Mouse (Mus musculus) heart, adult 9 months (tissue): ENCODE data around the gene Acbd7.
A peak's percentile ranks its signal among the peaks of the same experiment; 100 is the strongest.

Experiments
- DNase-seq, 2 experiments: peaks; one replicate each; pipeline ENCODE4 v3.0.0; 2022; ENCODE audit warnings: low spot score in 2 of 2

Acbd7 gene

DNA sequence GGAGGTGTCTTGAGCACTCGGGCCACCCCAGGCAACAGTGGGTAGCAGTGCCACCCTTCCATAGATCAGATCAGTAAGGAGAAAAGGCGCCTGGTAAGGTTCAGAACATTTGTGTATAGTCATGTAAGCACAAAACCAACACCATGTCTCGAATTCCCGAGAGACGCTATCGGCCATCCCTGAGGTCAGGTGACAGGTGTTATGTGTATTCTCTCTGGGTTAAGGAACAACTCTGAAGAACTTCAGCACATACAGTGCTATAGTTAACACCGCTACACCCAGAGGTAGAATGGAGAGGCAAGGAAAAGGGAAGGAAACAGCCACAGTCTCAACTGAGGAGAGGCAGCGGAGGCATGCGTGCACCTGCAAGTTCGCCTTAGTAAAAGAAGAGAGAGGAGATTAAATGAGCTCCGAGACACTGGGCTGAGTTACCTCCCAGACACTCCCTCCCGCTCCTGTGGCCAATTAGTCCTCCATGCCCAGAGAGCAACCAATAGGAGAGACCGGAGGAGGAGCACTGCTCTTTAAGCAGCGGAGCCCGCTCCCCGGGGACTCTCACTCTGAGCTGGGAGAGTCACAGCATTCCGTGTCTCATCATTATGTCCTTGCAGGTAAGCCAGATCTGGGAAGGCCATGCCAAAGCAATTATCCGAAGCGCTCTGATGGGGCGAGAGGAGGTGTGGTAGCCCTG lies at the start of gene Acbd7:
Acbd7 (plus strand) TSS at position 558 of the 691 bp plus-strand sequence.
- DNase-seq, result peak; percentile 13 to 27

DNA sequence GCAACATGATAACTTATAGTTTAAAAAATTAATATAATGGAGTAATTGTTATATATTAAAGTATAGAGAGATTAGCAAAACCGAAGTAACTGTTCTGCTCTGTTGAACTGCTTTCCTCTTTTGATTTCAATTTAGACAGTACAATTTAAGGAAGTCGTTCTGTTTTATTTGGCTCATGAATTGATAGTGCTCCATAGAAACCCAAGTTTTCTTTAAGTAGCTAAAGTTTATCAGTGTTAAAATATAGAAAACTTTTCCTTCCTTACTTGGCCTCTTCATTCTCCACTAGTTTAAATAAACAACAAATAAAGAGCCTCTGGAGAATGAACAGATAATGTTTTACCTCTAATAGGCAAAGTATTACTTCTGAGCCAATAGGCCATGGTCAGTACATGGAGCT lies 49.7 kb upstream of the Acbd7 start:
- DNase-seq, result no peak

DNA sequence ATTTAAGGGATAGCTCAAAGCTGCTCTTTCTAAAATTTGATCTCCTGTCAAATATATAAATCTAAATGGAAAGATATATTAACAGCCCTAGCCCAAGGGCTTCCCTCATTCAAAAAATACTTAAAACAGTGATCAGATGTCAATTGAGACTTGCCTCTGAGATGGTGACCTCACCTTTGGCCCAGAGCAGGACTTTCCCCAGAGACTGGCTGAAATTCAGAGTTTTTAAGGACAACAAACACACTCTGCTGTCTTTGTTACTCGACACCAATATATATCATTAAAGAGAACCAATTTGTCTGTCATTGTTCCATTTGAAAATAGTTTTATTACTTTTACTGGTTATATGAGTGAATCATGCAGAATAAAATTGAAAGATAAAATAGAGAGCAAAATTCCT lies 46.4 kb upstream of the Acbd7 start:
- DNase-seq, result no peak

GRCm38 (mm10) chr2:3292170-3292569 lies 43.8 kb upstream of the Acbd7 start:
- DNase-seq, result no peak

GRCm38 (mm10) chr2:3295826-3296225 lies 40.1 kb upstream of the Acbd7 start:
- no peak for DNase-seq

GRCm38 (mm10) chr2:3305426-3306025 lies 30.4 kb upstream of the Acbd7 start:
- no peak for DNase-seq

DNA sequence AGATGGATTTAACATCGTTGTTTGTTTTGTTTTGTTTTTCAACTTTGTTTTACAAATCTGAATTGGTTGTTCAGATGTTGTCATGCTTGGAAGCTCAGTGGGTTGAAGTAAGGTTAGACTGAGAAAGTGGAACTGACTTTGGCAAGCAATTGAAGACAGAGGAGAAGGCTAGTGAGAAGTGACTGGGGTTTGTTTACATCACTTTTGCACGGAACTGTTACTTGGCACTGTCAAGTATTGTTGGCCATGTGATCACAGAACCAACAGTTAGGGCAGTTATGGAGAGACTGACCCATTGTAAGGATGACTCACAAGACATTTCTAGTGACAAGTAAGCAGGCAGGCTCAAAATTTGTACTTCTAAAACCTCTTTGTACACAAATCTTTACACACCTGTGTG lies 12.8 kb upstream of the Acbd7 start:
- no peak for DNase-seq

DNA sequence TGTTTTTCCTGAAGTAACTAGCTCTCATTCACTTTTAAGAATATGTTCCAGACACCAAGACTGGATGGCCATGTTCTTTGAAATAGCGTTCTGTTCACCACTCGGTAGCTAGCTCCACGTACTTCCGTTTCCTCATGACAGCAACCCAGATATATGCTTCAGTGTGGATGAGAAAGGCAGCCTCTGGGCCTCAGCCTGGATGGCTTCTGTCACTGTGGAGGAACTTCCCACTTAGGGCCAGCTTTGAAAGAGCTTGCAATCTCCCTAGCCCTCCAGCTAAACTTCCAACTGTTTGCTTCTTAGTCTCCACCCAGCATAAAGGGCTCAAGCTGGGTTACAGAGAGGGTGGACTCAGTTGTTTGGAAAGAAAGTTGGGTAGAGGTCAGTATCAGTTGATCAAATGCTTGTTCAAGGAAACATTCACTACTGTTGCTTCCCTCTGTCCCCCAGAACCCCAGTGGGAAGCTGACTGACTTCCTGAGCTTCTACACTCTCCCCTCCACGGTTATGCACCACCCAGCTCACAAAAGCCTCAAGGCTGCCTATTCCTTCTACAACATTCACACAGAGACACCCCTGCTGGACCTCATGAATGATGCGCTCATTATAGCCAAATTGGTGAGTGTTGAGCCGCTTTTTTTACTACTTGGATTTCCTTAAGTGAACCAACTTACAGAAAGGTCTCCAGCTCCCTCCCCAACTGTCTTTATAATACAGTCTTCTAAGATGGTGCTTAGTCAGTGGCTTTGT lies 11.4 kb upstream of the Acbd7 start:
- no peak for DNase-seq

DNA sequence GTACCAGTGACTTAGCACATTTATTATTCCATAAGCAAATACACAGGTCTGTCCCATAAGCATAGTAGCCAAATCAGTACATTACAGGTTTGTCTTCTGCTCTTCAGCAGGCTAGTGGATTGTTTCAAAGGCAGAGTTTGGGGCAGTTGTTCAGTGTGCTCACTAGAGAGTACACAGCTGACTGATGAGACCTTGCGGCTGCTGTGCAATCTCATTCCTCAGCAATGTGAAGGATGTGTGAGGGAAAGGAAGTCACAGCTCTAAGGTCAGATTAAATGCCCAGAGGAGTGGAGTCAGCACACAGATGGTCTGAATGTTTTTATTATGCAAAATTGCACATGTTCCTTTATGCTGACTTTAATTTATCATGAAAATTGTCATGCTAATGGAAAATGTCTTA lies 9.4 kb upstream of the Acbd7 start:
- no peak for DNase-seq

DNA sequence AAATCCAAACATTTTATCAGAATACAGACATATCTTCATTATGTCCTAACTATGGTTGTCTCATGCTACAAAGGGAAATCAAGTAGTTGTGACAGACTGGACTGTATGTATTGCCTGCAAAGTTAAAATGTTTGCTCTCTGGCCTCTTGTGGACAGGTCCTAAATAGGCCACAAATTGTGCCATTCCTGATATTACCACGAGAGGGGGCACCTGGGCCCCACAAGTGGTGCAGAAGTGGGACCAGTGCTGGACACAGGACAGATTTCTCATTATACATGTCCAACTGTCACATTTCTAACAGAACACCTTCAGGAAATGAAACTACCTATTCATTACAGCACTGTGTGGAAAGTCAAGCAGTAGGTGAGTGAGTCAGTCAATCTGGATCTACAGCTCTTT lies 8.6 kb upstream of the Acbd7 start:
- DNase-seq, result peak; percentile 20 to 62

GRCm38 (mm10) chr2:3331071-3331703 lies 4.8 kb upstream of the Acbd7 start:
- no peak for DNase-seq

GRCm38 (mm10) chr2:3332056-3332455 lies 3.9 kb upstream of the Acbd7 start:
- DNase-seq, result no peak

DNA sequence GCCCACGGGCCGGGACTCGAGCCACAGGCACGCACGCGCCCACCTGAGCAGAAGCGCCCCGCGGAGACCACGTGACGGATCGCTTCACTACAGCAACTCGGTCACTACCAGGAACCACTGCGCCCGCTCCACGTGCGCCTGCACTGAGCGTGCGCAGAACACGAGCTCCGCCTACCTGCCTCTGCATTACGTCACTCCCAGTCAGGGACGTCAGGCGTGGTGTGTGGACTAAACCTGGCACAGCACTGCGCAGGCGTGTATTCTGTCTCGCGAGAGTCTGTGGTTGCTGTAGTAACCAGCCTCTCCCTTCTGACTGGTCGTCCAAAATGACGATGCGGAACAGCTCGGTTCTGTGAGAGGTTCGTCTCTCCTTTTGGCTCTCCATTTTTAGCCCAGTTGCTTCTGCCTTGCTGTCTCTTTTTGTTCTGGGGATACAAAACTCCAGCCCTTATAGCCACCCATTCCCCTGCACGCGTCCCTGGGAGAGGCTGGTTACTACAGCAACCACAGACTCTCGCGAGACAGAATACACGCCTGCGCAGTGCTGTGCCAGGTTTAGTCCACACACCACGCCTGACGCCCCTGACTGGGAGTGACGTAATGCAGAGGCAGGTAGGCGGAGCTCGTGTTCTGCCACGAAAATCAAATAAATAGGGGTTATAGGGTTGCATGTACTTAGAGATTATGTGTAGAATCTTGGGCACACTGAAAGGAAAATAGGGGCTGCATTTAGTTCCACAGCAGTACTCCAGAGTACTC lies 3.3 kb upstream of the Acbd7 start, which contains the start of gene Rpp38:
Rpp38 (minus strand) TSS at position 160 of the 759 bp plus-strand sequence.
- DNase-seq, result peak; percentile 99 to 100

- no peak for DNase-seq
Observed at GRCm38 (mm10) chr2:3333761-3334160, 2.2 kb upstream of the Acbd7 start.

DNA sequence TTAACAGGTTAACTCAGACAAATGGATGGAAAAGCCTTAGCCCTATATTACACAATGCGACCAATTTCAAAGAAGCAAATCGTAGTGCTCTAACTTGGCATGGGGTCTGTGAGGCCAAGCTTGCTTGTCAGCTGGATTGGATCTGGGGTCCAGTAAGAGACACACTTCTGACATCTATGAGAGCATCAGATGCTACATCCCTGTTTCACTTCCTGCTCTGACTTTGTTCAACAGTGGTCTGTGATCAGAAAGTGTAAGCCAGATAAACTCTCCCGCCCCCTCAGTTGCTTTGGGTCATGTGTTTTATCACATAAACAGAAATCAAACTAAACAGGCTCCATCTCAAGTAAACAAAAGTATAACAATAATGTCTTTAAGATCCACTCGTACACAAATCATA lies 12.5 kb downstream of the Acbd7 start:
- no peak for DNase-seq

- DNase-seq, result no peak
Observed at GRCm38 (mm10) chr2:3348919-3349318, 13.0 kb downstream of the Acbd7 start.

DNA sequence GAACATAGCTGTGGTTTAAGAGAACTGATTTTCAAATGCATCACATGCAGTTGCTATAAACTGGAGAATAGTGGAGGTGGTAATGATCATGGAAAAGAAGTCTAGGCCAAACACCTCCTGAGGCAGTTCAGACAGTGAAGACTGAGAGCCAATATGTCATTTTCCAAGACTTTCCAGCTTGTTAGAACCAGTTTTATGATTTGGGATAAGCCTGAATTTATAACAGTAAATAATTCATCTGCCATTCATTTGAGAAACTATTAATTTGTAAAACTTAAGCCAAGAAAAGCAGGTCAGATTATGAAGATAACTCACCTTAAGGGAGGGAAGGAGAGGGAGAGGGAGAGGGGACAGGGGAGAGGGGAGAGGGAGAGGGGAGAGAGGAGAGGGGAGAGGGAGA lies 17.2 kb downstream of the Acbd7 start:
- DNase-seq, result no peak

DNA sequence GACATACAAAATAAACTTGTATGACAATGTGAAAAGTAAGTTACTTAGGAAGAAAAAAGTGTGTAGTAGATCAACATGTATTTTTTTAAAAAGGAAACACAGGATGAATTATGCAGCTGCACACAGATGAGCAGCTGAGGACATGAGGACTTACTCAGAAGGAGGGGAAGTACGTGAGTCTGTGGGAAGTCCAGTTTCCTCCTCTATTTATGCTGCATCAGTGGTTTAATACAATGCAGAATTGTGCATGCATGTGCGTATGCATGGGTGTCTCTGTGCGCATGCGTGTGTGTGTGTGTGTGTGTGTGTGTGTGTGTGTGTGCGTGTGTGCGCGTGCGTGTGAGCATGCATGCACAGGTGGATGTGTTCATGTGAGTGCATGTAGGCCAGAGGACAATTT lies 19.8 kb downstream of the Acbd7 start:
- peak in 1 of 2 experiments; percentile 28 for DNase-seq

DNA sequence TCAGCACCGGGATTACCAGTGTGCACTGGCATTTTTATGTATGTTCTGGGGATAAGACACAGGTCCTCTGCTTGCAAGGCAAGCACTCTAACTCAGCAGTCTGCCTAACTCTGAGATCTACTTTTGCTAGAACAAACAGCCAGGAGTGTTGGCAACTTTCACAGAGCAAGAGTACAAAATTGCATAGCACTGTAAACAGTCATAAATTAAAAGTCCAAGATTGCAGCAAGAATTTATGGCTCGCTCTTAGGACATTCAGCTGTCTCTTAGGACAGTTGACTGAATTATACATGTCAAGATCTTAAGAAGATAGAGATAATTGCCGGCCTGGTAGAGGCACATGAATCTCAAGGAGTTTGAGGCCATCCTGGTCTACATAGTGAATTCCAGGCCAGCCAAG lies 20.3 kb downstream of the Acbd7 start:
- no peak for DNase-seq

GRCm38 (mm10) chr2:3357887-3358286 lies 21.9 kb downstream of the Acbd7 start:
- DNase-seq, result no peak

- DNase-seq, result no peak
Observed at GRCm38 (mm10) chr2:3361067-3361466, 25.1 kb downstream of the Acbd7 start.

DNA sequence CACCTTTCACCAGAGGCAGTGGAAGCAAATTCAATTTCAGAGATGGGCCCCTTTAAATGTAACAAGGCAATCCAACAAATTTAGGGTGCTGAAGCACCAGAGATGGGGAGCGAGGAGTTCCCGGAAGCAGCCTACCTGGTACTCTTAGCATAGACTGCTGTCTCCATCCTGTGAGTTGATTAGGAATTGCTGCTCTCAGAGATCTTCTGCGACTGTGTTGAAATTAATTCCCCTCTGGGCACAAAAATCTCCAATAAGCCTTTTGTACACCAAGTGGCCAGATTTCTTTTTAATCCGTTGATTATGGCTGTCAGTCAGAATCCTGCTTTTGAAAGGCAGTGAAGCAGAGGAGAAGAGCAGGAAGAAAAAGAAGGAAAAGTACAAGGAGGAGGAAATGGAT lies 29.2 kb downstream of the Acbd7 start:
- DNase-seq, result no peak
